Mouse (Mus musculus): Measurements from ENCODE around the gene Rbm6. TPM values are rescaled to one million over a fixed set of nuclear protein-coding genes. Genes with fewer than 3 reads are reported as not detected.

Gene Rbm6
- total and polyA plus RNA-seq, 3 experiments = 38.7 to 184 (median 105) TPM

DNA sequence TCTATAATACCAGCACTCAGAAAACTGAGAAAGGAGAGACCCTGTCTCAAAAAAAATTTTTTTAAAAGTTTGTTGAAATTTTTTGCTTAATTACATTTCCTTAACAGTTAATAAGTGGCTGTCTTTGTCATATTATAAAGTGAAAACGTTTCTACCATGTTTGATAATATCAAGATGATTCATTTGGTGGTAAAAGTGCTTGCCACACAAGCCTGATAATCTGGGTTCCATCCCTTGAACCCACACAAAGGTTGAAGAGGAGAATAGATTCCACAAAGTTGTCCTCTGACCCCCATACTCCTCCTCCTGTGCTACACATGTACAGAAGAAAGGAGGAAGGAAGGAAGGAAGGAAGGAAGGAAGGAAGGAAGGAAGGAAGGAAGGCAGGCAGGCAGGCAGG lies 8.5 kb downstream of the Rbm6 start:
- Histone ChIP-seq H3K4me3 (ENCODE audit: low read depth, low read length) (no peak overlapping the region), H3K9me3 (replicated peaks) (no peaks in the 10 kb centered on the region), H3K4me1 (ENCODE audit: insufficient read depth, low read depth, low read length) (peaks cover 6% of the 10 kb centered on the region; the same call in 1 of the 2 replicates), H3K36me3 (replicated peaks) (peaks cover 48% of the 10 kb centered on the region), H3K27me3 (ENCODE audit: insufficient read depth, low read length) (no peaks in the 10 kb centered on the region)
- no peak for DNase-seq (ENCODE audit: low spot score)
- TF ChIP-seq GATA2 (IDR thresholded peaks at IDR 0.05; ENCODE audit: borderline replicate concordance, low read depth, low read length) = no peak
- TF ChIP-seq CTCF (IDR thresholded peaks at IDR 0.05; ENCODE audit: low read depth, low read length) = no peak
- TF ChIP-seq POLR2AphosphoS5 (IDR thresholded peaks at IDR 0.05; ENCODE audit: insufficient replicate concordance, low read depth, low read length) = no peak
- no peak for TF ChIP-seq GATA1 (IDR thresholded peaks at IDR 0.05; ENCODE audit: borderline replicate concordance, low read length)
- TF ChIP-seq TAL1 (conservative IDR thresholded peaks at IDR 0.05; ENCODE audit: low read depth, low read length) = no peak
- ATAC-seq (ENCODE audit: extremely low read depth, insufficient number of reproducible peaks, low FRiP score, poor library complexity, severe bottlenecking) = no peak

DNA sequence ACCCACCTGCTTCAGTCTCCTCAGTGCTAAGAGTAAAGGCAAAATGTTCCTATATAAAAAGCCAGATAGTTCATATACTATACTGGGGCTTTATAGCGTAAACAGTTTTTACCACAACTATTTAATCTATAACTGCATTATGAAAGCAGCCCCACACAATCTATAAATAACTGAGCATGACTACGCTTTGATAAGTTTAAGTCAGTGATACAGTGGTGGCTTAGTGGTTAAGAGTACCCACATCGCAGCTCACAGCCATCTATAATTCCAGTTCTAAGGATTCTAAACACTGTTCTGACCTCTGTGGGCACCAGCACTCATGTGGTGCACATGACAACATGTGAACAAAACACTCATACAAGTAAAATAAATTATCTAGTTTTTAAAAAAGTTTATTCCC lies 14.7 kb downstream of the Rbm6 start:
- Histone ChIP-seq H3K4me3 (ENCODE audit: low read depth, low read length) (no peak overlapping the region), H3K9me3 (replicated peaks) (no peaks in the 10 kb centered on the region), H3K36me3 (replicated peaks) (peaks cover 56% of the 10 kb centered on the region), H3K27me3 (ENCODE audit: insufficient read depth, low read length) (no peaks in the 10 kb centered on the region), H3K4me1 (ENCODE audit: insufficient read depth, low read depth, low read length) (peaks cover 3% of the 10 kb centered on the region; the same call in 1 of the 2 replicates)
- ATAC-seq (ENCODE audit: extremely low read depth, insufficient number of reproducible peaks, low FRiP score, poor library complexity, severe bottlenecking) (no peak), DNase-seq (ENCODE audit: low spot score) (no peak)
- TF ChIP-seq CTCF (IDR thresholded peaks at IDR 0.05; ENCODE audit: low read depth, low read length) = no peak
- TF ChIP-seq POLR2AphosphoS5 (IDR thresholded peaks at IDR 0.05; ENCODE audit: insufficient replicate concordance, low read depth, low read length) = no peak
- TF ChIP-seq GATA1 (IDR thresholded peaks at IDR 0.05; ENCODE audit: borderline replicate concordance, low read length) = no peak
- TF ChIP-seq GATA2 (IDR thresholded peaks at IDR 0.05; ENCODE audit: borderline replicate concordance, low read depth, low read length) = no peak
- no peak for TF ChIP-seq TAL1 (conservative IDR thresholded peaks at IDR 0.05; ENCODE audit: low read depth, low read length)

DNA sequence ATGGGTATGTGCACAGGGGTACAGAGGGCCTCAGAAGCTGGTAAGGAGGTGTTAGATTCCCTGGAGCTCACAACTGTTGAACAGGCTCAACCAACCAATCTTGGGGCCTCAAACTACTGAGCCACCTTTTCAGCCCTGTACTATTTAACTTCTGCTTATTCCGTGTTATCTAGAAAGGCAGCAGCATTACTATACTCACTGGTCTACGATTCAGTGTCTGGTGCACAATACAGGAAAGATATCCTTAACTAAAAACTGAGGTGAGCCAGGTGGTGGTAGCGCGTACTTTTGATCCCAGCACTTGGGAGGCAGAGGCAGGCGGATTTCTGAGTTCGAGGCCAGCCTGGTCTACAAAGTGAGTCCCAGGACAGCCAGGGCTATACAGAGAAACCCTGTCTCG lies 24.1 kb downstream of the Rbm6 start:
- ATAC-seq (ENCODE audit: extremely low read depth, insufficient number of reproducible peaks, low FRiP score, poor library complexity, severe bottlenecking) = no peak
- Histone ChIP-seq H3K4me3 (ENCODE audit: low read depth, low read length) (no peak overlapping the region), H3K36me3 (replicated peaks) (peaks cover 58% of the 10 kb centered on the region), H3K9me3 (replicated peaks) (no peaks in the 10 kb centered on the region), H3K4me1 (ENCODE audit: insufficient read depth, low read depth, low read length) (no peaks in the 10 kb centered on the region), H3K27me3 (ENCODE audit: insufficient read depth, low read length) (no peaks in the 10 kb centered on the region)
- DNase-seq (ENCODE audit: low spot score) = no peak
- TF ChIP-seq GATA1 (IDR thresholded peaks at IDR 0.05; ENCODE audit: borderline replicate concordance, low read length) = no peak
- no peak for TF ChIP-seq GATA2 (IDR thresholded peaks at IDR 0.05; ENCODE audit: borderline replicate concordance, low read depth, low read length)
- TF ChIP-seq CTCF (IDR thresholded peaks at IDR 0.05; ENCODE audit: low read depth, low read length) = no peak
- TF ChIP-seq POLR2AphosphoS5 (IDR thresholded peaks at IDR 0.05; ENCODE audit: insufficient replicate concordance, low read depth, low read length) = no peak
- no peak for TF ChIP-seq TAL1 (conservative IDR thresholded peaks at IDR 0.05; ENCODE audit: low read depth, low read length)

DNA sequence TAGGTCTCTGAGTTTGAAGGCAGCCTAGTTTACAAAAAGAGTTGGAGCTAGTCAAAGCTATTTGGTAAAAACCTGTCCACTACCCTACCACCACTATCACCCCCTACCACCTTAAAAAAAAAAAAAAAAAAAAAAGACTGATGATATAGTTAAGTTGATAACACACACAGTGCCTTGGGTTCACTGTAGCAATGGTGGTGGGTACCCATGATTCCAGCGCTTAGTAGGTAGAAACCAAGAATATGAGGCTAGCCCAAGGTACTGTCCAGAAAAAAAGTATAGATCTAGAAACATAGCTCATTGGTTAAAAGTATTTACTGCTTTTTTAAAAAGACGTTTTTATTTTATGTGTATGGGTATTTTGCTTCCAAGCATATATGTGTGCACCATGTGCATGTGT lies 30.3 kb downstream of the Rbm6 start:
- no peak for TF ChIP-seq GATA2 (IDR thresholded peaks at IDR 0.05; ENCODE audit: borderline replicate concordance, low read depth, low read length)
- no peak for TF ChIP-seq CTCF (IDR thresholded peaks at IDR 0.05; ENCODE audit: low read depth, low read length)
- no peak for TF ChIP-seq TAL1 (conservative IDR thresholded peaks at IDR 0.05; ENCODE audit: low read depth, low read length)
- TF ChIP-seq GATA1 (IDR thresholded peaks at IDR 0.05; ENCODE audit: borderline replicate concordance, low read length) = no peak
- no peak for TF ChIP-seq POLR2AphosphoS5 (IDR thresholded peaks at IDR 0.05; ENCODE audit: insufficient replicate concordance, low read depth, low read length)
- ATAC-seq (ENCODE audit: extremely low read depth, insufficient number of reproducible peaks, low FRiP score, poor library complexity, severe bottlenecking) (no peak), DNase-seq (ENCODE audit: low spot score) (no peak)
- Histone ChIP-seq H3K36me3 (replicated peaks) (peaks cover 58% of the 10 kb centered on the region), H3K9me3 (replicated peaks) (no peaks in the 10 kb centered on the region), H3K4me1 (ENCODE audit: insufficient read depth, low read depth, low read length) (no peaks in the 10 kb centered on the region), H3K27me3 (ENCODE audit: insufficient read depth, low read length) (no peaks in the 10 kb centered on the region), H3K4me3 (ENCODE audit: low read depth, low read length) (no peak overlapping the region)

DNA sequence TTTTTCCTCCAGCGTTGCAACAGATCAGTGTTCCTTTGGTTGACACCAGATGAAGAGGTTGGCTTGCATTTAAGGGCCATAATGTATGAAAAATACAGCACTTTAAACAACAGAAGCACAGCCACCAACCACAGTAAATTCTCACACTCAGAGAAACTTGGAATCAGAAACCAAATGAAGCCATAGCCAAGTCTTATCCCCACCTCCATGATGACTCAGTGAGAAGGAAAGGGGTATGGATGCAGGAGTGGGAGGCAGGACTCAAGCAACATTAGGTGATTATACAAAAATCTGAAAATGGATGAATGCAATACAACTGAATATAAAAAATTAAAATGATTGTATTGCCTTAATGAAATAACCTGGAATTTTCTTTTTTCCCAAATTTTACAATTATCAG lies 34.2 kb downstream of the Rbm6 start:
- no peak for TF ChIP-seq GATA1 (IDR thresholded peaks at IDR 0.05; ENCODE audit: borderline replicate concordance, low read length)
- Histone ChIP-seq H3K9me3 (replicated peaks) (no peaks in the 10 kb centered on the region), H3K4me1 (ENCODE audit: insufficient read depth, low read depth, low read length) (no peaks in the 10 kb centered on the region), H3K4me3 (ENCODE audit: low read depth, low read length) (no peak overlapping the region), H3K36me3 (replicated peaks) (peaks cover 59% of the 10 kb centered on the region), H3K27me3 (ENCODE audit: insufficient read depth, low read length) (no peaks in the 10 kb centered on the region)
- ATAC-seq (ENCODE audit: extremely low read depth, insufficient number of reproducible peaks, low FRiP score, poor library complexity, severe bottlenecking) (no peak), DNase-seq (ENCODE audit: low spot score) (no peak)

DNA sequence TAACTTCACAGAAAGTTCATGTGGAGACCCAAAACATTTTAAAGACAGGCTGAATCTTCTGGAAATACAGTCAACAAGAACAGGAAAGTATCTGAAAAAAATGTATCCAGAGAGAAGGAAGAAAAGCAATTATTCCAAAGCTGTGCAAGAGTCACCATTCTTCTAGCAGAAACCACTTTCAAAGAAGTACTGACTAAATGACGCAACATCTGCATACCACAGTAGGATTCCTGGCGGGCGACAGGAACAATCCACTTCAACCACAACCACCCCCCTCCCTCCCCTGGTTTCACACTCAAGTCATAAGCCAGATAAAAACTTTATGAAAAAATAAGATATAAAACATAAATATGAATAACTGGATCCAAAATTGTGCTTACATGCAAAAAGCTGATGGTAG lies 39.2 kb downstream of the Rbm6 start:
- TF ChIP-seq TAL1 (conservative IDR thresholded peaks at IDR 0.05; ENCODE audit: low read depth, low read length) = no peak
- ATAC-seq (ENCODE audit: extremely low read depth, insufficient number of reproducible peaks, low FRiP score, poor library complexity, severe bottlenecking) (no peak), DNase-seq (ENCODE audit: low spot score) (no peak)
- Histone ChIP-seq H3K4me1 (ENCODE audit: insufficient read depth, low read depth, low read length) (no peaks in the 10 kb centered on the region), H3K27me3 (ENCODE audit: insufficient read depth, low read length) (no peaks in the 10 kb centered on the region), H3K36me3 (replicated peaks) (peaks cover 67% of the 10 kb centered on the region), H3K4me3 (ENCODE audit: low read depth, low read length) (no peak overlapping the region), H3K9me3 (replicated peaks) (no peaks in the 10 kb centered on the region)

DNA sequence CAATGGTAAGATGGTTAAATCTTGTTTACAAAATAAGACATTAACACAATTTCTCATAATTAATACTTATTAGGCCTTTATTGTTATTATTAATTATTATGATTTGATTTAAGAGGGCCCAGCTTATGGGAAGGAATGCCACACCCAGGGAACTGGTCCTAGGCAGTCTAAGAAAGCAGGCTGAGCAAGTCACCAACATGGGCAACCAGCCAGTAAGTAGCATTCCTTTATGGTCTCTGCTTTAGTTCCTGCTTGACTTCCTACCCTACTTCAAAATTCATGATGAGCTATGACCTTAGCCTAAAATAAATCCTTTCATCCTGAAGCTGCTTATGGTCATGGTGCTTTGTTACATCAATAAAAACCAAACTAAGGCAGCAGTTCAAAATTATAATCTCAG lies 41.3 kb downstream of the Rbm6 start:
- Histone ChIP-seq H3K27me3 (ENCODE audit: insufficient read depth, low read length) (no peaks in the 10 kb centered on the region), H3K4me1 (ENCODE audit: insufficient read depth, low read depth, low read length) (no peaks in the 10 kb centered on the region), H3K36me3 (replicated peaks) (peaks cover 73% of the 10 kb centered on the region), H3K4me3 (ENCODE audit: low read depth, low read length) (no peak overlapping the region), H3K9me3 (replicated peaks) (no peaks in the 10 kb centered on the region)
- DNase-seq (ENCODE audit: low spot score) (no peak), ATAC-seq (ENCODE audit: extremely low read depth, insufficient number of reproducible peaks, low FRiP score, poor library complexity, severe bottlenecking) (no peak)
- no peak for TF ChIP-seq TAL1 (conservative IDR thresholded peaks at IDR 0.05; ENCODE audit: low read depth, low read length)
- TF ChIP-seq GATA1 (IDR thresholded peaks at IDR 0.05; ENCODE audit: borderline replicate concordance, low read length) = no peak
- TF ChIP-seq GATA2 (IDR thresholded peaks at IDR 0.05; ENCODE audit: borderline replicate concordance, low read depth, low read length) = no peak
- no peak for TF ChIP-seq POLR2AphosphoS5 (IDR thresholded peaks at IDR 0.05; ENCODE audit: insufficient replicate concordance, low read depth, low read length)
- TF ChIP-seq CTCF (IDR thresholded peaks at IDR 0.05; ENCODE audit: low read depth, low read length) = no peak

Measured in G1E (cell line).